Mouse (Mus musculus): Measurements from ENCODE around the gene Pam.

DNA sequence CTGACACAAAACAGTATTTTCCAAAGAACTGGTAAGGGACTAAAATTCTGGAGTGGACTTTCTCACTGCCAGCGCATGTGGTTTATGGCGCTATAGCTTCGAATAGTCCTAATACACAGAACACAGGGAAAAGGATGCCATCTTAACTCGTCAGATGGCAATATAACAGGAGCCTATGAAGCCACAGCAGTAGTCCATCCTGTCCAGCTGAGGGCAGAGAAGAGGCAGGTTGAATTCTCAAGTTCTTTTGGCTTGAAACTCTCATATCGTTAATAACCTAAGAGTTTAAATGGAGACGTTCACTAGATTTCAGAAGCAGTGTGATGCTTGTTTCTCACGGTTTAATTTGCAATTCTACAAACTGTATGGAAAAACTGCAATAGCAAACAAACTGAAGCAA, 211.9 kb downstream of the Pam start:
- TF ChIP-seq POLR2A (IDR thresholded peaks at IDR 0.05; ENCODE audit: low read depth, low read length), result no peak
- TF ChIP-seq CTCF (conservative IDR thresholded peaks at IDR 0.05; ENCODE audit: insufficient read depth, insufficient read length, low read depth, low read length), result no peak

All from kidney, adult 2 months (tissue).